Mouse (Mus musculus) liver, adult 2 months (tissue): ENCODE results near the gene Fbln2.

ENCODE experiments used
- CTCF ChIP-seq: fragments of 200-500 bp; IDR thresholded peaks from 2 replicates; pipeline ENCODE4 v1.5.1; 2011; ENCODE audit warnings: low read depth, low read length, control low read depth
- POLR2A ChIP-seq: fragments of 200-500 bp; IDR thresholded peaks from 2 replicates; pipeline ENCODE4 v1.6.1; 2011; ENCODE audit warnings: low read length, control low read depth; ENCODE audit not compliant: insufficient read depth; ENCODE audit errors: extremely low read depth

GRCm38 (mm10) chr6:91187871-91188270 is 24.4 kb upstream of the Fbln2 start:
- no peak for TF ChIP-seq CTCF
- TF ChIP-seq POLR2A = no peak
